Mouse (Mus musculus) ES-E14 (cell line): ENCODE data around the gene Ccdc93.

Experiments
- CHD2 ChIP-seq: IDR thresholded peaks from 2 replicates; pipeline ENCODE4 v1.6.1; 2014; ENCODE audit warnings: mild to moderate bottlenecking, low read depth, low read length, inconsistent platforms
- HCFC1 ChIP-seq: IDR thresholded peaks from 2 replicates; pipeline ENCODE4 v1.6.1; 2012; ENCODE audit warnings: low read length, inconsistent platforms, borderline replicate concordance; ENCODE audit not compliant: insufficient read depth
- MAFK ChIP-seq: IDR thresholded peaks from 2 replicates; pipeline ENCODE4 v1.6.1; 2014; ENCODE audit warnings: mild to moderate bottlenecking, low read depth, low read length, inconsistent platforms; ENCODE audit not compliant: insufficient read depth
- ZC3H11A ChIP-seq: IDR thresholded peaks from 2 replicates; pipeline ENCODE4 v1.6.1; 2012; ENCODE audit warnings: low read depth, mild to moderate bottlenecking, inconsistent platforms, low read length, borderline replicate concordance
- ZNF384 ChIP-seq: IDR thresholded peaks from 2 replicates; pipeline ENCODE4 v1.6.1; 2012; ENCODE audit warnings: low read depth, low read length, inconsistent platforms

GRCm38 (mm10) chr1:121430183-121430937, 489 bp upstream of the Ccdc93 start:
- TF ChIP-seq ZC3H11A (no peak), CHD2 (no peak), MAFK (no peak), HCFC1 (no peak), ZNF384 (peak; percentile 38; the same call in 1 of the 2 replicates)
